Mouse (Mus musculus) kidney, adult 2 months (tissue): Measurements from ENCODE around the gene Vps51.

ENCODE experiments used
- CTCF ChIP-seq: fragments of 200-500 bp; conservative IDR thresholded peaks from 2 replicates; pipeline ENCODE4 v1.5.1; 2011; ENCODE audit warnings: low read depth, mild to moderate bottlenecking, control low read depth, low read length, moderate library complexity, mixed read lengths; ENCODE audit not compliant: insufficient read depth, insufficient read length
- POLR2A ChIP-seq: fragments of 200-500 bp; IDR thresholded peaks from one replicate; pipeline ENCODE4 v1.6.1; 2011; ENCODE audit warnings: low read depth, low read length, control low read depth

DNA sequence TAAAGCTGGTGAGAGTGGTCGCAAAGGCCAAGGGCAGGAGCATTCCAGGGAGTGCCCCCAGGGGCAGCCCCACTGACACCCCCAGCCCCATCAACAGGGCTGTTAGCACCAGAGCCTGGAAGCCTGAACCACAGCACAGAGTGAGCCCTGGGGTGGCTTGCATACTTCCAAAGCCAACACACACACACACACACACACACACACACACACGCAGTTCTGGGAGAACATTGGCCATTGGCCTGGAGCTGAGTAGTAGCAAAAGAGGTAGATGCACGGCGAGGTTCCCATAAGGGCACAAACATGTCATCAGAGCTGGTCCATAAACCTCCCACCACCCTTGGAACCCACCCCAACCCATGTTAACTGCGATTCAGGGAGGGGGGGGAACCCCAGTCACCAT, 10.5 kb downstream of the Vps51 start:
- TF ChIP-seq CTCF (no peak), POLR2A (no peak)
